Mouse (Mus musculus) stomach, embryonic 15.5 days (tissue): ENCODE measurements around the gene Krt73. TPM values are rescaled to one million over a fixed set of nuclear protein-coding genes. Genes with fewer than 3 reads are reported as not detected.

ENCODE experiments used
- ATAC-seq: fragments of 200-750 bp; cut with Nextera tagmentation; 2 replicates; pipeline ENCODE4 v1.8.0; 2017; ENCODE audit warnings: low read depth, moderate number of reproducible peaks, moderate TSS enrichment; ENCODE audit not compliant: insufficient read depth, low FRiP score
- H3K27ac ChIP-seq: fragments of 300-500 bp; sonication (generic); 2 replicates; pipeline ENCODE4 v1.5.1; 2015; ENCODE audit warnings: mild to moderate bottlenecking, inconsistent platforms
- H3K27me3 ChIP-seq: fragments of 300-500 bp; sonication (generic); replicated peaks from 2 replicates; pipeline ENCODE4 v1.6.1; 2015; ENCODE audit warnings: inconsistent platforms
- H3K36me3 ChIP-seq: fragments of 300-500 bp; sonication (generic); 2 replicates; pipeline ENCODE4 v1.6.1; 2015; ENCODE audit warnings: inconsistent platforms
- H3K4me1 ChIP-seq: fragments of 300-500 bp; sonication (generic); 2 replicates; pipeline ENCODE4 v1.6.1; 2015; ENCODE audit warnings: inconsistent platforms
- H3K4me2 ChIP-seq: fragments of 300-500 bp; sonication (generic); 2 replicates; pipeline ENCODE4 v1.6.1; 2015; ENCODE audit warnings: mild to moderate bottlenecking, inconsistent platforms
- H3K4me3 ChIP-seq: fragments of 300-500 bp; sonication (generic); replicated peaks from 2 replicates; pipeline ENCODE4 v1.5.1; 2015; ENCODE audit warnings: inconsistent platforms
- H3K9ac ChIP-seq: fragments of 300-500 bp; sonication (generic); 2 replicates; pipeline ENCODE4 v1.6.1; 2015; ENCODE audit warnings: inconsistent platforms
- H3K9me3 ChIP-seq: fragments of 300-500 bp; sonication (generic); 2 replicates; pipeline ENCODE4 v1.6.1; 2016; ENCODE audit warnings: inconsistent platforms
- WGBS: fragments of 180-500 bp; shearing (Covaris S2); methylation state at CpG from one replicate; pipeline ENCODE4 v1.1.7; 2015; 5-methylcytosine and 5-hydroxymethylcytosine counted together
- polyA plus RNA-seq: library from polyadenylated mRNA; unstranded; fragments of >200 nt; fragmentation: Nextera tagmentation; extraction: Ambion mirVana; gene quantifications from 2 replicates; pipeline ENCODE4 v1.2.1, GENCODE M21; 2015

Krt73 gene
- polyA plus RNA-seq, 1 experiment from 2014 or later: not detected

- Histone ChIP-seq H3K4me1 (no peaks in the 10 kb centered on the region), H3K27me3 (no peaks in the 10 kb centered on the region), H3K4me2 (no peak overlapping the region), H3K9me3 (no peaks in the 10 kb centered on the region), H3K36me3 (no peaks in the 10 kb centered on the region), H3K9ac (no peak overlapping the region), H3K27ac (no peak overlapping the region), H3K4me3 (no peak overlapping the region)
- 66% methylated on average over 10 of the region's 10 CpGs for WGBS
- ATAC-seq: peak; percentile 34; the same call in 1 of the 2 replicates
Observed at GRCm38 (mm10) chr15:101773420-101773819, 28.7 kb downstream of the Krt73 start.

- H3K27me3 ChIP-seq: no peaks in the 10 kb centered on the region
- H3K9me3 ChIP-seq: no peaks in the 10 kb centered on the region
- H3K36me3 ChIP-seq: no peaks in the 10 kb centered on the region
- H3K27ac ChIP-seq: 0 out of 2 replicates have a peak overlapping the region, but pooled peaks have one; percentile 48
- no peak overlapping the region for H3K4me3 ChIP-seq
- WGBS: 2% methylated on average over 5 of the region's 5 CpGs
- H3K9ac ChIP-seq: no peak overlapping the region
- H3K4me1 ChIP-seq: no peaks in the 10 kb centered on the region
- H3K4me2 ChIP-seq: no peak overlapping the region
- ATAC-seq: 0 out of 2 replicates have a peak, but pooled peaks have one; percentile 25
Observed at GRCm38 (mm10) chr15:101772711-101773081, 29.4 kb downstream of the Krt73 start.

GRCm38 (mm10) chr15:101772080-101772710, 30.0 kb downstream of the Krt73 start:
- no peak overlapping the region for H3K9ac ChIP-seq
- WGBS: 61% methylated on average over 5 of the region's 5 CpGs
- no peaks in the 10 kb centered on the region for H3K4me1 ChIP-seq
- peak overlapping the region; percentile 48; the same call in 1 of the 2 replicates for H3K27ac ChIP-seq
- no peaks in the 10 kb centered on the region for H3K36me3 ChIP-seq
- no peaks in the 10 kb centered on the region for H3K27me3 ChIP-seq
- no peak for ATAC-seq
- H3K4me2 ChIP-seq: no peak overlapping the region
- H3K9me3 ChIP-seq: no peaks in the 10 kb centered on the region
- H3K4me3 ChIP-seq: no peak overlapping the region

DNA sequence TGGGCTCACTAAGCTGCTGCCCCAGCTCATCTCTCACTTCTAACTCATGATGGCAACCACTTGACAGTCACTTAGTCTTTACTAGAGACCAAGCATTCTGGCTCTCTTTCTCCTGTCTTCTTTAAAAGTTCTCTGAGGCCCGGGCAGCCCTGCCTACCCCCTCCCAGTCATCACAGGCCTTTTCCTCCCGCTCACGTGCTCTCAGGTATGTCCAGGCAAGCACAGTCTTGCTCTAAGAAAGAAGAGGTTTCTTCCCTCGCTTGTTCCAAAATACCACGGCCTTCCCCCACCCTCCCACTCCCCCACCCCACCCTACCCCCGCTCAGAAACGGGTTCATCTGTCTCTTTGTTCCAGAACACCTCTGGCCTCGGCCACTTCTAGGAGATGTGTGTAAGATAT, 31.9 kb downstream of the Krt73 start:
- Histone ChIP-seq H3K36me3 (no peaks in the 10 kb centered on the region), H3K27ac (no peak overlapping the region; the same call in 1 of the 2 replicates), H3K4me1 (no peaks in the 10 kb centered on the region), H3K4me2 (no peak overlapping the region), H3K9ac (no peak overlapping the region), H3K4me3 (no peak overlapping the region), H3K27me3 (no peaks in the 10 kb centered on the region), H3K9me3 (no peaks in the 10 kb centered on the region)
- no peak for ATAC-seq
- WGBS: 27% methylated on average over 8 of the region's 8 CpGs

Other genes with a start within 250 kb of the Krt73 start
- gene Krt90, start 239.4 kb downstream of the Krt73 start, polyA plus RNA-seq: 0.10 and 0.19 TPM in 2 replicates
- gene Krt75, start 228.4 kb downstream of the Krt73 start, polyA plus RNA-seq: 0.21 and 0.34 TPM in 2 replicates
- not detected in 2 replicates for gene Gm5414, start 174.2 kb downstream of the Krt73 start, polyA plus RNA-seq
- gene Gm5478, start 155.0 kb downstream of the Krt73 start, polyA plus RNA-seq: 0.08 TPM in 1 of 2 replicates, not detected in the other
- 1.4 and 3.4 TPM in 2 replicates for gene Krt6b, start 122.1 kb downstream of the Krt73 start, polyA plus RNA-seq
- gene Krt6a, start 108.0 kb downstream of the Krt73 start, polyA plus RNA-seq: 90.3 and 179 TPM in 2 replicates
- 187 and 301 TPM in 2 replicates for gene Krt5, start 89.4 kb downstream of the Krt73 start, polyA plus RNA-seq
- gene Krt71, start 59.2 kb downstream of the Krt73 start, polyA plus RNA-seq: not detected in 2 replicates
- gene Krt72, start 15.9 kb downstream of the Krt73 start, polyA plus RNA-seq: not detected in 2 replicates
- gene Krt2, start 15.8 kb upstream of the Krt73 start, polyA plus RNA-seq: not detected in 2 replicates
- gene Krt1, start 48.4 kb upstream of the Krt73 start, polyA plus RNA-seq: 1.8 and 2.7 TPM in 2 replicates
- 0.06 and 0.14 TPM in 2 replicates for gene Krt77, start 67.4 kb upstream of the Krt73 start, polyA plus RNA-seq
- not detected in 2 replicates for gene Krt76, start 90.6 kb upstream of the Krt73 start, polyA plus RNA-seq
- gene Krt4, start 122.4 kb upstream of the Krt73 start, polyA plus RNA-seq: 390 and 937 TPM in 2 replicates
- 1.2 and 1.6 TPM in 2 replicates for gene Krt79, start 138.0 kb upstream of the Krt73 start, polyA plus RNA-seq
- 2.3 and 5.7 TPM in 2 replicates for gene Krt78, start 151.9 kb upstream of the Krt73 start, polyA plus RNA-seq
- 916 and 929 TPM in 2 replicates for gene Krt8, start 202.1 kb upstream of the Krt73 start, polyA plus RNA-seq
- gene Krt18, start 225.8 kb upstream of the Krt73 start, polyA plus RNA-seq: 448 and 512 TPM in 2 replicates